Mouse (Mus musculus) liver, adult 2 months (tissue): ENCODE measurements around the gene 1810043G02Rik. TPM values are rescaled to one million over a fixed set of nuclear protein-coding genes. Genes with fewer than 3 reads are reported as not detected.

ENCODE experiments used
- DNase-seq: peaks from one replicate; pipeline ENCODE4 v3.0.0-alpha.2; 2011; ENCODE audit warnings: low read depth, low spot score; ENCODE audit errors: extremely low read depth
- H3K27ac ChIP-seq: fragments of 200-500 bp; replicated peaks from 2 replicates; pipeline ENCODE4 v1.5.1; 2012; ENCODE audit warnings: low read depth, mild to moderate bottlenecking, control low read depth, inconsistent platforms, low read length; ENCODE audit not compliant: insufficient read depth
- H3K27me3 ChIP-seq: fragments of 200-500 bp; 2 replicates; pipeline ENCODE4 v1.6.1; 2012; ENCODE audit warnings: mild to moderate bottlenecking, moderate library complexity, low read length, inconsistent platforms; ENCODE audit not compliant: control insufficient read depth, insufficient read depth
- H3K36me3 ChIP-seq: fragments of 200-500 bp; 2 replicates; pipeline ENCODE4 v1.6.1; 2012; ENCODE audit warnings: low read length, inconsistent platforms; ENCODE audit not compliant: control insufficient read depth, insufficient read depth
- H3K4me1 ChIP-seq: fragments of 200-500 bp; 2 replicates; pipeline ENCODE4 v1.6.1; 2011; ENCODE audit warnings: low read length; ENCODE audit not compliant: control insufficient read depth, insufficient read depth
- H3K4me3 ChIP-seq: fragments of 200-500 bp; 2 replicates; pipeline ENCODE4 v1.5.1; 2011; ENCODE audit warnings: low read depth, mild to moderate bottlenecking, control low read depth, low read length, moderate library complexity; ENCODE audit not compliant: insufficient read depth
- H3K79me2 ChIP-seq: fragments of 200-500 bp; 2 replicates; pipeline ENCODE4 v1.6.1; 2012; ENCODE audit warnings: inconsistent platforms, mild to moderate bottlenecking, low read length, moderate library complexity; ENCODE audit not compliant: control insufficient read depth, insufficient read depth
- H3K9ac ChIP-seq: fragments of 200-500 bp; 2 replicates; pipeline ENCODE4 v1.6.1; 2012; ENCODE audit warnings: low read depth, mild to moderate bottlenecking, control low read depth, inconsistent platforms, low read length
- CTCF ChIP-seq: fragments of 200-500 bp; IDR thresholded peaks from 2 replicates; pipeline ENCODE4 v1.5.1; 2011; ENCODE audit warnings: low read depth, low read length, control low read depth
- POLR2A ChIP-seq: fragments of 200-500 bp; IDR thresholded peaks from 2 replicates; pipeline ENCODE4 v1.6.1; 2011; ENCODE audit warnings: low read length, control low read depth; ENCODE audit not compliant: insufficient read depth; ENCODE audit errors: extremely low read depth
- WGBS: fragments of 180-500 bp; shearing (Covaris S2); methylation state at CpG from one replicate; pipeline ENCODE4 v1.1.7; 2018; 5-methylcytosine and 5-hydroxymethylcytosine counted together
- polyA plus RNA-seq: library from polyadenylated mRNA; depleted of rRNA; stranded (reverse); fragments of >200 nt; gene quantifications from 2 replicates; pipeline ENCODE4 v1.2.3, GENCODE M21; 2012
- total RNA-seq: library from RNA; depleted of rRNA; stranded (reverse); fragments of >200 nt; gene quantifications from 2 replicates; pipeline ENCODE4 v1.2.3, GENCODE M21; 2014

1810043G02Rik gene
- total and polyA plus RNA-seq, 2 experiments, result 5.9 to 13.2 TPM

DNA sequence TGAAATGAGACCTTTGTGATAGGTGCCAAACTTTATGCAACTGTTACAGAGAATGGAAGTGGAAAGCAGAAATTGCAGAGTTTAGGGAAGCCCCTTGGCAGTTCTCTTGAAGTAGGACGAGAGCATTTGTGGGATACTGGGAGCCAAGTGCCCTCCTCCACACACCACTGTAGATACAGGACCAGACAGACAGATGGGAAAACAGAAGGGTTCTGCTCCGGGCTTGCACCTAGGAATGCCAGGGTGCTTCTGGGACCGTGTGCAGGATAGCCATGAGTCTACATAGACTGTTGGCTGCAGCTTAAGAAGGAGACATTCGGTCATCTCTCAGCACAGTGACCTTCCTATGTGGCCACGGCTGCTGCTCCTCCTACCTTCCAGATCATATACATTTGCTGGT is 3.5 kb upstream of the 1810043G02Rik start:
- Histone ChIP-seq H3K36me3 (no peaks in the 10 kb centered on the region), H3K27me3 (0 out of 2 replicates have a peak, but pooled peaks cover under 1% of the 10 kb centered on the region), H3K4me3 (no peak overlapping the region), H3K79me2 (no peaks in the 10 kb centered on the region), H3K4me1 (peaks cover 16% of the 10 kb centered on the region), H3K27ac (no peak overlapping the region), H3K9ac (no peak overlapping the region)
- DNase-seq, result no peak
- 43% methylated on average over 5 of the region's 5 CpGs for WGBS
- TF ChIP-seq POLR2A, result no peak
- TF ChIP-seq CTCF, result no peak

DNA sequence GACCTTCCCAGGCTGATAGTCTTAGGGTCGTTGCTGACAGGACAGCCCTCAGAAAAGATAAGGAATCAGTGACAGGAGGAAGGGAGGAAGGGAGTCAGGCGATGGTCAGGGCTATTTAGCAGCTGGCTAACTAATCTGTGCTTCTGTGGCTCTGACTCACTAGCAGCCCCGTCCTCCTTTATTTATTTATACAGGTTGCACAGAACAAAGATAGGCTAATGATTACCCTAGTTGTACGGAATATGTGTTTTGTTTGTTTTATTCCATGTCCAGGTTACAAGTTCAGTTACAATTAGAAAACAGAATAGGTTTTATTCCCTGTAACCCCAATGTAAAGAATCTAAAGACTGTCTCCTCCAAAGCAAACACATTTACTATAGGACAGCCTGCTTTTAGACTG is 2.7 kb upstream of the 1810043G02Rik start:
- peak overlapping the region; percentile 10; the same call in 1 of the 2 replicates for H3K9ac ChIP-seq
- DNase-seq, result peak; percentile 90
- TF ChIP-seq CTCF (no peak), POLR2A (no peak)
- 5% methylated on average over 4 of the region's 4 CpGs for WGBS
- H3K4me1 ChIP-seq, result peaks cover 16% of the 10 kb centered on the region
- H3K27me3 ChIP-seq, result no peaks in the 10 kb centered on the region
- H3K79me2 ChIP-seq, result no peaks in the 10 kb centered on the region
- no peaks in the 10 kb centered on the region for H3K36me3 ChIP-seq
- no peak overlapping the region for H3K4me3 ChIP-seq
- H3K27ac ChIP-seq, result peak overlapping the region; percentile 19

DNA sequence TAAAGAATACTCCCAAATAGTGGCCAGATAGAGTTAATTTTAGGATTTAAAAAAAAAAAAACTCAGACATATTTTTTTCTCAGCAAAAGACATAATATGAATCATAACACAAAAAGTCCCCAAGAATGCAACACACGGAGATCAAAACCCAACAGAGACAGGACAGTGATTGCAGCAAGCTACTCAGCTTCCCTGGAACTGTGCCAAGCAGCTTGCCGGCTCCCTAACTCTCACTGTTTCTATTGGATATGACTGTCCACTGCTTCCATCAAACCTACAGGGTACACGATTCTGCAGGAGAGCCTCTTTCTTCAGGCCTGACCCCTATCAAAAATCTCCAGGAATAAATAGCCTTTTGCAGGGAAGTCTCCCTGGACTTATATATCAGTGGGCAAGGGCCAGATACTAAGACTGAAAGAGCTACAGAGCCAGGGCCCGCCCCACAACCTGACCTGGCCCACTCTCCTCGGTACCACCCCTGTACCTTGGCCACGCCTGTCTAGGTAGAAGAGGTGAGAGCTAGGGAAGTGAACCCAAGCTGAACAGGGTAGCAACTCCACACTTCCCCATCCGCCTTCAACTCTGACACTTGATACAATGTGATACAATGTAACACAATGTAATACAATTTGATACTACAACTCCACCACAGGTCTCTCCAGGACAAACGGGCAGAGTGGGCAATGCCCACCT is 1.7 kb upstream of the 1810043G02Rik start:
- peaks cover 16% of the 10 kb centered on the region for H3K4me1 ChIP-seq
- TF ChIP-seq POLR2A (no peak), CTCF (no peak)
- H3K4me3 ChIP-seq, result no peak overlapping the region
- WGBS, result 50% methylated on average over 8 of the region's 8 CpGs
- no peak overlapping the region for H3K27ac ChIP-seq
- H3K9ac ChIP-seq, result no peak overlapping the region
- H3K27me3 ChIP-seq, result no peaks in the 10 kb centered on the region
- DNase-seq, result peak; percentile 54
- H3K79me2 ChIP-seq, result no peaks in the 10 kb centered on the region
- no peaks in the 10 kb centered on the region for H3K36me3 ChIP-seq

DNA sequence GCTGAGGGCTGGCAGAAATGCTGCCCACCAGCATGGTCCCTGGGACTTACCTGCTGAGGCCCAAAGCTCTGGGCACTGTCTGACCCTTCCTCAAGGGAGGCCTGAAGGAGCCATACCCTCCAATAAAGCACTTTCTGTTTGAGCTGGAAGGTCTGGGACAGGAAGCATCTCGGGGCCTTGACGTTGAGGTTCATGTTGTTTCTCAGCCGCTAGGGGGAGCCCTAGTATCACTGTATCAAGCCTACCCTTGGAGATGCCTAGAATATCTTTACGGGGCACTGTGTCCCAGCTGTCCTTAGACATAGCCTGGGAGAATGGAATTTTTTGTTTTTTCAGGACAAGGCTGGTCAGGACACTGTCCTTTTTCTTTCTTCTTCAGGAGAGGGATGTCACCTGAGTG is 6.3 kb downstream of the 1810043G02Rik start:
- H3K27ac ChIP-seq, result no peak overlapping the region
- DNase-seq, result peak; percentile 57
- 3% methylated on average over 4 of the region's 4 CpGs for WGBS
- H3K4me1 ChIP-seq, result no peaks in the 10 kb centered on the region
- TF ChIP-seq POLR2A (no peak), CTCF (peak; percentile 68)
- H3K36me3 ChIP-seq, result no peaks in the 10 kb centered on the region
- no peak overlapping the region for H3K9ac ChIP-seq
- no peaks in the 10 kb centered on the region for H3K79me2 ChIP-seq
- no peaks in the 10 kb centered on the region for H3K27me3 ChIP-seq
- no peak overlapping the region for H3K4me3 ChIP-seq

DNA sequence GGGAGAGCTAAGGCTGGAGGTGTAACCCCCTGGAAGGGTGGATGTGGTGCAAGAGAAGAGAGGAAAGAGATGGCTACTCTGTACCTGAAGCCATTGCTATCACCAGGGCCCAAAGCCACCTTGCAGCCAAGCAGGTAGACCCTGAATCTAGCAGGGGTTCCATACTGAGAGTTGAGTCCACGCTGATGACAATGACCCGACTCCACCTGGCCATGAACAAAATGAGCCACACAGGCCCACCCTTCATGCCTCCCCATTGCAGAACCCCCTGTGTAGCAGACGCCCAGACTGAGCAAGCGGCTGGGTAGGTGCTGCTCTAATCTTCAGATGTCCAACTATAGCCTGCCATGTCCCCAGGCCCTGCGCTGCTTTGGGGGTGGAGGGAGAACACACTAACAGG is 7.5 kb downstream of the 1810043G02Rik start:
- Histone ChIP-seq H3K79me2 (no peaks in the 10 kb centered on the region), H3K27me3 (no peaks in the 10 kb centered on the region), H3K36me3 (no peaks in the 10 kb centered on the region), H3K4me3 (no peak overlapping the region), H3K4me1 (no peaks in the 10 kb centered on the region), H3K27ac (no peak overlapping the region), H3K9ac (no peak overlapping the region)
- DNase-seq, result no peak
- WGBS, result 86% methylated on average over 5 of the region's 5 CpGs
- TF ChIP-seq POLR2A (no peak), CTCF (no peak)

DNA sequence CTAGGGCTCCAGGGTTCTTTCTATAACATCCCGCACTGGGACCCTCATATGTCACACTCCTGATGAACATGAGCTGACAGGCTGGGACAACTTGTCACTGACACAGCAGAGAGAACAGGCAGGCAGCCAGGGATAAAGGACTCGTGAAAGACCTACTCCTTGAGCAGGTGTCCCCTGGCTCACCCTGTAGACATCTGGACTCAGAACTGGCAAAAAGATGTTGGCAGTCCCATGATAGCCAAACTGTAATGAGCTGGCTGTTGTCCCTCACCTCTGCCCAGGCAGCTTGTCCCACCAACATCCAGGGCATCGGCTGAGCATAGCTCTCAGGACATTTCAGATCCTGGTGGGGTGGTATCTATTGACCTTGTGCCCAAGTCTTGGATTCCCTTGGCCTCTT is 17.3 kb downstream of the 1810043G02Rik start:
- no peaks in the 10 kb centered on the region for H3K4me1 ChIP-seq
- TF ChIP-seq CTCF (no peak), POLR2A (no peak)
- H3K9ac ChIP-seq, result no peak overlapping the region
- H3K27ac ChIP-seq, result no peak overlapping the region
- H3K4me3 ChIP-seq, result no peak overlapping the region
- H3K36me3 ChIP-seq, result peaks cover 2% of the 10 kb centered on the region; the same call in 1 of the 2 replicates
- no peak for DNase-seq
- no peaks in the 10 kb centered on the region for H3K79me2 ChIP-seq
- 89% methylated on average over 3 of the region's 3 CpGs for WGBS
- H3K27me3 ChIP-seq, result no peaks in the 10 kb centered on the region
